Mouse (Mus musculus) liver, adult 2 months (tissue): Measurements from ENCODE around the gene Slc22a17.

Experiments
- CTCF ChIP-seq: fragments of 200-500 bp; IDR thresholded peaks from 2 replicates; pipeline ENCODE4 v1.5.1; 2011; ENCODE audit warnings: low read depth, low read length, control low read depth
- POLR2A ChIP-seq: fragments of 200-500 bp; IDR thresholded peaks from 2 replicates; pipeline ENCODE4 v1.6.1; 2011; ENCODE audit warnings: low read length, control low read depth; ENCODE audit not compliant: insufficient read depth; ENCODE audit errors: extremely low read depth

GRCm38 (mm10) chr14:54894296-54895151 is 18.4 kb downstream of the Slc22a17 start:
- TF ChIP-seq POLR2A: no peak
- TF ChIP-seq CTCF: no peak
